Mouse (Mus musculus) liver, adult 2 months (tissue): ENCODE measurements at regions not wholly inside any gene's neighbourhood (a gene's known extent, or its start where the extent isn't known, plus 50 kb on each side); places are given as distances from the start of the nearest gene placed in this dataset.

Source experiments
- DNase-seq: peaks from one replicate; pipeline ENCODE4 v3.0.0-alpha.2; 2011; ENCODE audit warnings: low read depth, low spot score; ENCODE audit errors: extremely low read depth
- H3K27ac ChIP-seq: fragments of 200-500 bp; replicated peaks from 2 replicates; pipeline ENCODE4 v1.5.1; 2012; ENCODE audit warnings: low read depth, mild to moderate bottlenecking, control low read depth, inconsistent platforms, low read length; ENCODE audit not compliant: insufficient read depth
- H3K27me3 ChIP-seq: fragments of 200-500 bp; 2 replicates; pipeline ENCODE4 v1.6.1; 2012; ENCODE audit warnings: mild to moderate bottlenecking, moderate library complexity, low read length, inconsistent platforms; ENCODE audit not compliant: control insufficient read depth, insufficient read depth
- H3K36me3 ChIP-seq: fragments of 200-500 bp; 2 replicates; pipeline ENCODE4 v1.6.1; 2012; ENCODE audit warnings: low read length, inconsistent platforms; ENCODE audit not compliant: control insufficient read depth, insufficient read depth
- H3K4me1 ChIP-seq: fragments of 200-500 bp; 2 replicates; pipeline ENCODE4 v1.6.1; 2011; ENCODE audit warnings: low read length; ENCODE audit not compliant: control insufficient read depth, insufficient read depth
- H3K4me3 ChIP-seq: fragments of 200-500 bp; 2 replicates; pipeline ENCODE4 v1.5.1; 2011; ENCODE audit warnings: low read depth, mild to moderate bottlenecking, control low read depth, low read length, moderate library complexity; ENCODE audit not compliant: insufficient read depth
- H3K79me2 ChIP-seq: fragments of 200-500 bp; 2 replicates; pipeline ENCODE4 v1.6.1; 2012; ENCODE audit warnings: inconsistent platforms, mild to moderate bottlenecking, low read length, moderate library complexity; ENCODE audit not compliant: control insufficient read depth, insufficient read depth
- H3K9ac ChIP-seq: fragments of 200-500 bp; 2 replicates; pipeline ENCODE4 v1.6.1; 2012; ENCODE audit warnings: low read depth, mild to moderate bottlenecking, control low read depth, inconsistent platforms, low read length
- CTCF ChIP-seq: fragments of 200-500 bp; IDR thresholded peaks from 2 replicates; pipeline ENCODE4 v1.5.1; 2011; ENCODE audit warnings: low read depth, low read length, control low read depth
- POLR2A ChIP-seq: fragments of 200-500 bp; IDR thresholded peaks from 2 replicates; pipeline ENCODE4 v1.6.1; 2011; ENCODE audit warnings: low read length, control low read depth; ENCODE audit not compliant: insufficient read depth; ENCODE audit errors: extremely low read depth
- WGBS: fragments of 180-500 bp; shearing (Covaris S2); methylation state at CpG from one replicate; pipeline ENCODE4 v1.1.7; 2018; 5-methylcytosine and 5-hydroxymethylcytosine counted together

GRCm38 (mm10) chr12:69446468-69447321 lies 74.4 kb upstream of the Gm9887 start:
- Histone ChIP-seq H3K79me2 (no peaks in the 10 kb centered on the region), H3K4me3 (peak overlapping the region; percentile 7; the same call in 1 of the 2 replicates), H3K4me1 (peaks cover 10% of the 10 kb centered on the region), H3K36me3 (no peaks in the 10 kb centered on the region), H3K27ac (peak overlapping the region; percentile 40; the same call in 1 of the 2 replicates), H3K9ac (no peak overlapping the region), H3K27me3 (no peaks in the 10 kb centered on the region)
- TF ChIP-seq CTCF (no peak), POLR2A (no peak)
- DNase-seq: no peak
- WGBS: 67% methylated on average over 17 of the region's 17 CpGs

GRCm38 (mm10) chr12:69446085-69446467 lies 73.8 kb upstream of the Gm9887 start:
- Histone ChIP-seq H3K36me3 (no peaks in the 10 kb centered on the region), H3K9ac (no peak overlapping the region), H3K4me3 (no peak overlapping the region), H3K27ac (no peak overlapping the region), H3K27me3 (no peaks in the 10 kb centered on the region), H3K4me1 (peaks cover 6% of the 10 kb centered on the region), H3K79me2 (no peaks in the 10 kb centered on the region)
- TF ChIP-seq POLR2A (no peak), CTCF (no peak)
- WGBS: 89% methylated on average over 10 of the region's 10 CpGs
- DNase-seq: no peak

GRCm38 (mm10) chr12:69442321-69442720 lies 70.1 kb upstream of the Gm9887 start:
- Histone ChIP-seq H3K9ac (no peak overlapping the region), H3K4me3 (no peak overlapping the region), H3K27me3 (no peaks in the 10 kb centered on the region), H3K4me1 (no peaks in the 10 kb centered on the region), H3K79me2 (no peaks in the 10 kb centered on the region), H3K27ac (no peak overlapping the region), H3K36me3 (no peaks in the 10 kb centered on the region)
- DNase-seq: no peak
- TF ChIP-seq POLR2A: no peak
- no peak for TF ChIP-seq CTCF
- WGBS: 27% methylated on average over 6 of the region's 6 CpGs

DNA sequence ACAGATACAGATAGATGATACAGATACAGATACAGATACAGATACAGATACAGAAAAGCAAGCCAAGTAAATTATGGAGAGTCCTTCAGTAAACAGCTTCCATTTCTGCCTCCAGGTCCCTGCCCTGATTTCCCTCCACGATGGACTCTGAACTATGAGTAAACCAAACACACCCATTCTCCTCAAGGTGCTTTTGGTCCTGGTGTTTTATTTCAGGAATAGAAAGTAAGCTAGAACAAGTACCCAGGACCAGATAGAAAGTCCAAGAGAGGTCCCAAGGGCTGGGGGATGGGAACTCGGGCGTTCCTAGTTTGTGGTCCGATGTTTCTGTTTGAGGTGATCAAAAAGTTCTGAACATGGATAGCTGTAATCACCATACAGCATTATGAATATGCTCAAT lies 69.5 kb upstream of the Gm9887 start:
- H3K27me3 ChIP-seq: no peaks in the 10 kb centered on the region
- no peaks in the 10 kb centered on the region for H3K79me2 ChIP-seq
- 74% methylated on average over 4 of the region's 4 CpGs for WGBS
- no peak overlapping the region for H3K9ac ChIP-seq
- H3K27ac ChIP-seq: no peak overlapping the region
- no peaks in the 10 kb centered on the region for H3K36me3 ChIP-seq
- H3K4me1 ChIP-seq: no peaks in the 10 kb centered on the region
- no peak overlapping the region for H3K4me3 ChIP-seq
- no peak for DNase-seq
- TF ChIP-seq POLR2A: no peak
- no peak for TF ChIP-seq CTCF

DNA sequence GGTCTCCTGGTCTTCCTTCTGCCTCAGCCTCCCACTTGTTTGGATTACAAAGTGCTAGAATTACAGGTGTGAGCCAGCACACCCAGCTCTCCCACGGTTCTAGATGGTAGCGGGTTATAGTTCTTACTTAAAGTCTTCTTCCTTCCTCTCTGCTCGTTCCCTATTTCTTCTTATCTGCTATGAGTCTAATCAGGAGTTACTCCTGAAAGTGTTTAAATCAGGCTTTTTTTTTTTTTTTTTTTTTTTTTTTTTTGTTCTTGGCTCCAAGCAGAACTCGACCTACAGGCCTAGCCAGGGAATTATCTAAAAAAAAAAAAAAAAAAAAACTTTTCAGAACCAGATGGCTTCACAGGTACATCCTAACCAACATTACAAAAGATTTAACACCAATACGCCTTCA lies 66.0 kb upstream of the Gm9887 start:
- no peak for DNase-seq
- Histone ChIP-seq H3K4me3 (no peak overlapping the region), H3K36me3 (no peaks in the 10 kb centered on the region), H3K27me3 (no peaks in the 10 kb centered on the region), H3K4me1 (no peaks in the 10 kb centered on the region), H3K27ac (no peak overlapping the region), H3K9ac (no peak overlapping the region), H3K79me2 (no peaks in the 10 kb centered on the region)
- no peak for TF ChIP-seq CTCF
- no peak for TF ChIP-seq POLR2A
- 80% methylated on average over 5 of the region's 5 CpGs for WGBS

- Histone ChIP-seq H3K27ac (no peak overlapping the region), H3K4me1 (no peaks in the 10 kb centered on the region), H3K79me2 (no peaks in the 10 kb centered on the region), H3K36me3 (no peaks in the 10 kb centered on the region), H3K9ac (no peak overlapping the region), H3K4me3 (no peak overlapping the region), H3K27me3 (no peaks in the 10 kb centered on the region; the same call in 1 of the 2 replicates)
- no peak for DNase-seq
- TF ChIP-seq CTCF: no peak
- TF ChIP-seq POLR2A: no peak
- 78% methylated on average over 10 of the region's 10 CpGs for WGBS
Observed at GRCm38 (mm10) chr12:69436839-69437501, 64.7 kb upstream of the Gm9887 start.
